Mouse (Mus musculus) intestine, postnatal 0 days (tissue): ENCODE results near the gene Lix1l. TPM values are rescaled to one million over a fixed set of nuclear protein-coding genes. Genes with fewer than 3 reads are reported as not detected.

ENCODE experiments used
- ATAC-seq: fragments of 200-750 bp; cut with Nextera tagmentation; 2 replicates; pipeline ENCODE4 v1.8.0; 2017; ENCODE audit warnings: mild to moderate bottlenecking, moderate TSS enrichment, moderate library complexity
- H3K27ac ChIP-seq: fragments of 300-500 bp; sonication (generic); 2 replicates; pipeline ENCODE4 v1.5.1; 2014; ENCODE audit warnings: mild to moderate bottlenecking, low read depth, low read length, moderate library complexity
- H3K27me3 ChIP-seq: fragments of 300-500 bp; sonication (generic); replicated peaks from 2 replicates; pipeline ENCODE4 v1.6.1; 2014; ENCODE audit warnings: low read length, mixed read lengths; ENCODE audit not compliant: control insufficient read depth, insufficient read depth
- H3K36me3 ChIP-seq: fragments of 300-500 bp; sonication (generic); 2 replicates; pipeline ENCODE4 v1.6.1; 2014; ENCODE audit warnings: mild to moderate bottlenecking, moderate library complexity; ENCODE audit not compliant: control insufficient read depth, insufficient read depth
- H3K4me1 ChIP-seq: fragments of 300-500 bp; sonication (generic); replicated peaks from 2 replicates; pipeline ENCODE4 v1.6.1; 2014; ENCODE audit warnings: antibody characterized with exemption, low read length, mixed read lengths; ENCODE audit not compliant: control insufficient read depth, insufficient read depth
- H3K4me2 ChIP-seq: fragments of 300-500 bp; sonication (generic); replicated peaks from 2 replicates; pipeline ENCODE4 v1.6.1; 2014; ENCODE audit warnings: low read depth, mild to moderate bottlenecking, moderate library complexity
- H3K4me3 ChIP-seq: fragments of 300-500 bp; sonication (generic); 2 replicates; pipeline ENCODE4 v1.5.1; 2014; ENCODE audit warnings: low read depth, low read length
- H3K9ac ChIP-seq: fragments of 300-500 bp; sonication (generic); 2 replicates; pipeline ENCODE4 v1.6.1; 2014; ENCODE audit warnings: mild to moderate bottlenecking, low read depth, low read length
- H3K9me3 ChIP-seq: fragments of 300-500 bp; sonication (generic); 2 replicates; pipeline ENCODE4 v1.6.1; 2016; ENCODE audit warnings: mixed run types; ENCODE audit not compliant: control insufficient read depth
- CTCF ChIP-seq: sonication (generic); IDR thresholded peaks from 2 replicates; pipeline ENCODE4 v1.5.1; 2016; ENCODE audit warnings: low read depth, mild to moderate bottlenecking, control low read depth, antibody characterized with exemption, moderate library complexity
- WGBS: fragments of 180-500 bp; shearing (Covaris S2); extraction: QIAGEN DNeasy Blood & Tissue Kit; methylation state at CpG from one replicate; pipeline ENCODE4 v1.1.7; 2014; 5-methylcytosine and 5-hydroxymethylcytosine counted together
- polyA plus RNA-seq: library from polyadenylated mRNA; unstranded; fragments of >200 nt; fragmentation: Nextera tagmentation; extraction: Ambion mirVana; gene quantifications from 2 replicates; pipeline ENCODE4 v1.2.1, GENCODE M21; 2015

The Lix1l gene
- polyA plus RNA-seq, 1 experiment from 2014 or later, result 2.2 TPM

DNA sequence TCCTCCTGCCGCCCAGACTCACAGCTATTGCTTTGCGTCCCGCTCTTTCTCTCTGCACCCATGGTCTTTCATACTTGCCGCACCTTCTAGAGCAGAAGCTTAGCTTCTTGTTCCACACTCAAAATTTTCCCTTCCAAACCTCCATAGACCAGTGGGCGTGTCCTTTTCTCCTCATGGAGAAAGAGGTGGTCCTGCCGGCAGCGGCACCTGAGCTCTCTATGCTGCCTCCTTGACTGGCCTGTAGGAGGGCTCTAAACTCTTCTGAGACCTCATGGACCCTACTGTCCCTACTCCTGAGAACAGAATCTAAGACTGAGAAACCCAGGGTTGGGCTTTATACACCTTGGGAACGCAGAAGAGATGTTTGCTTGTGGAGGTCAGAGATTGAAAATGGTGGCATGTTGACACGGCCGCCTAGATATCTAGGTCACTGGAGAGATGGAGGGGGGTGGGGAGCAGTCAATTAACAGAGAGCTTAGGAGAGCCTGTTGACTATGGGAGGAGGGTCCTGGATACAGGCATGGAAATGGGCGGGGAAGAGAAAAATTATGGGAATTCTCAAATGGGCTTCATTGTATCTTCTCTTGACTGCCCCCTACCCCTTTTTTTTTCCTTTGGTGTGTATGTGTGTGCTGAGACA, 30.9 kb upstream of the Lix1l start:
- H3K4me2 ChIP-seq, result no peak overlapping the region
- H3K36me3 ChIP-seq, result no peaks in the 10 kb centered on the region
- TF ChIP-seq CTCF, result no peak
- H3K9ac ChIP-seq, result no peak overlapping the region
- peaks cover 4% of the 10 kb centered on the region; the same call in 1 of the 2 replicates for H3K4me1 ChIP-seq
- H3K27ac ChIP-seq, result no peak overlapping the region
- no peaks in the 10 kb centered on the region for H3K9me3 ChIP-seq
- no peaks in the 10 kb centered on the region for H3K27me3 ChIP-seq
- WGBS, result 85% methylated on average over 11 of the region's 11 CpGs
- no peak for ATAC-seq
- H3K4me3 ChIP-seq, result no peak overlapping the region

GRCm38 (mm10) chr3:96570643-96571042, 30.3 kb upstream of the Lix1l start:
- no peaks in the 10 kb centered on the region for H3K9me3 ChIP-seq
- 67% methylated on average over 7 of the region's 7 CpGs for WGBS
- H3K4me3 ChIP-seq, result no peak overlapping the region
- H3K4me2 ChIP-seq, result no peak overlapping the region
- no peak for TF ChIP-seq CTCF
- no peaks in the 10 kb centered on the region for H3K36me3 ChIP-seq
- no peak for ATAC-seq
- H3K27me3 ChIP-seq, result no peaks in the 10 kb centered on the region
- no peak overlapping the region for H3K9ac ChIP-seq
- no peak overlapping the region for H3K27ac ChIP-seq
- peaks cover 8% of the 10 kb centered on the region; the same call in 1 of the 2 replicates for H3K4me1 ChIP-seq

- Histone ChIP-seq H3K36me3 (no peaks in the 10 kb centered on the region), H3K9me3 (no peaks in the 10 kb centered on the region), H3K27ac (no peak overlapping the region), H3K4me1 (peaks cover 10% of the 10 kb centered on the region; the same call in 1 of the 2 replicates), H3K4me2 (no peak overlapping the region), H3K9ac (no peak overlapping the region), H3K27me3 (no peaks in the 10 kb centered on the region), H3K4me3 (no peak overlapping the region)
- TF ChIP-seq CTCF, result no peak
- WGBS, result 77% methylated on average over 2 of the region's 2 CpGs
- ATAC-seq, result no peak
Observed at GRCm38 (mm10) chr3:96571336-96571735, 29.6 kb upstream of the Lix1l start.

DNA sequence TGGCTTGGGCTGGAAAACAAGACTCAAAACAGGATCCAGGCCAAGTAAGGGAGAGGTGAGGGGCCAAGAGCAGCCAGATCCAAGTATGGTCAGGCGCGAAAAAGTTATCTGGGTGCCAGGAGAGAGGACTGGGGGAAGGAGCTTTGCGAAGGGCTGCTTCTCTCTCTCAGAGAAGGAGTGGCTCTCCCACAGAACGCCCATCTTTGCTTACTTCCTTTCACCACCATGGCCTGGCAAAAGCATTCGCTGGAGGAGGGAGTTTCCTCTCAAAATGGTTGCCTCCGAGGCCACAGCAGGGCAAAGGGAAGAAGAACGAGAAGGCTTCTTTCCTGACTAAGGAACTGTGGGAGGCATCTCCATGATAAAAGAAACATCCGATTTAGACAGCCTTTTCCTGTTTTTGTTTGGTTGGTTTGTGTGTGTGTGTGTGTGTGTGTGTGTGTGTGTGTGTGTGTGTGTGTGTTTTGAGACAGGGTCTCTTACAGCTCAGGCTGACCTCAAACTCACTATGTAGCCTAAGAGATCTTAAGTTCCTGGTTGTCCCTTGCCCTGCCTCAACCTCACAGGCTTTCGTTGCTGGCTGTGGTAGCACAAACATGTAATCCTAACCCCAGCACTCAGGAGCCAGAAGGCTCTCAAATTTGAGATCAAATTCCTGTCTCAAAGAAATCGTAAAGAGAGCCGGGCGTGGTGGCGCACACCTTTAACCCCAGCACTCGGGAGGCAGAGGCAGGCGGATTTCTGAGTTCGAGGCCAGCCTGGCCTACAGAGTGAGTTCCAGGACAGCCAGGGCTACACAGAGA, 28.9 kb upstream of the Lix1l start:
- H3K27me3 ChIP-seq, result no peaks in the 10 kb centered on the region
- TF ChIP-seq CTCF, result no peak
- ATAC-seq, result no peak
- no peak overlapping the region for H3K9ac ChIP-seq
- H3K4me1 ChIP-seq, result peaks cover 11% of the 10 kb centered on the region; the same call in 1 of the 2 replicates
- no peaks in the 10 kb centered on the region for H3K9me3 ChIP-seq
- H3K36me3 ChIP-seq, result no peaks in the 10 kb centered on the region
- H3K4me2 ChIP-seq, result no peak overlapping the region
- no peak overlapping the region for H3K27ac ChIP-seq
- H3K4me3 ChIP-seq, result no peak overlapping the region
- WGBS, result 70% methylated on average over 16 of the region's 16 CpGs

- H3K36me3 ChIP-seq, result no peaks in the 10 kb centered on the region
- no peaks in the 10 kb centered on the region for H3K27me3 ChIP-seq
- no peak overlapping the region for H3K4me3 ChIP-seq
- H3K9me3 ChIP-seq, result no peaks in the 10 kb centered on the region
- no peak overlapping the region for H3K9ac ChIP-seq
- TF ChIP-seq CTCF, result no peak
- H3K4me2 ChIP-seq, result no peak overlapping the region
- ATAC-seq, result no peak
- peaks cover 18% of the 10 kb centered on the region for H3K4me1 ChIP-seq
- WGBS, result 73% methylated on average over 18 of the region's 19 CpGs
- H3K27ac ChIP-seq, result peak overlapping the region; percentile 98; the same call in 1 of the 2 replicates
Observed at GRCm38 (mm10) chr3:96573611-96574511, 27.1 kb upstream of the Lix1l start.
